Mouse (Mus musculus) kidney, embryonic 14.5 days (tissue): ENCODE results near the gene Magee2. TPM values are rescaled to one million over a fixed set of nuclear protein-coding genes. Genes with fewer than 3 reads are reported as not detected.
"Not testable (repeated sequence)": the region's sequence is repeated elsewhere in the genome, so short reads cannot be mapped to it uniquely, and the experiment has no call there.

Source experiments
- ATAC-seq: fragments of 200-750 bp; cut with Nextera tagmentation; 2 replicates; pipeline ENCODE4 v1.8.0; 2017; ENCODE audit warnings: moderate number of reproducible peaks, mild to moderate bottlenecking, moderate TSS enrichment, moderate library complexity; ENCODE audit not compliant: low FRiP score, low TSS enrichment
- H3K27ac ChIP-seq: fragments of 300-500 bp; sonication (generic); 2 replicates; pipeline ENCODE4 v1.5.1; 2014; ENCODE audit warnings: low read depth, mild to moderate bottlenecking, low read length, moderate library complexity, mixed read lengths
- H3K27me3 ChIP-seq: fragments of 300-500 bp; sonication (generic); 2 replicates; pipeline ENCODE4 v1.6.1; 2014; ENCODE audit warnings: mild to moderate bottlenecking, low read length; ENCODE audit not compliant: control insufficient read depth, insufficient read depth
- H3K36me3 ChIP-seq: fragments of 300-500 bp; sonication (generic); 2 replicates; pipeline ENCODE4 v1.6.1; 2014; ENCODE audit warnings: low read length, mixed read lengths; ENCODE audit not compliant: control insufficient read depth, insufficient read depth
- H3K4me1 ChIP-seq: fragments of 300-500 bp; sonication (generic); 2 replicates; pipeline ENCODE4 v1.6.1; 2014; ENCODE audit warnings: low read length, mixed read lengths; ENCODE audit not compliant: control insufficient read depth, insufficient read depth
- H3K4me2 ChIP-seq: fragments of 300-500 bp; sonication (generic); replicated peaks from 2 replicates; pipeline ENCODE4 v1.6.1; 2014; ENCODE audit warnings: low read depth, mild to moderate bottlenecking, low read length
- H3K4me3 ChIP-seq: fragments of 300-500 bp; sonication (generic); 2 replicates; pipeline ENCODE4 v1.5.1; 2014; ENCODE audit warnings: mild to moderate bottlenecking, low read length
- H3K9ac ChIP-seq: fragments of 300-500 bp; sonication (generic); 2 replicates; pipeline ENCODE4 v1.6.1; 2014; ENCODE audit warnings: low read depth, mild to moderate bottlenecking, low read length, moderate library complexity
- H3K9me3 ChIP-seq: fragments of 300-500 bp; sonication (generic); 2 replicates; pipeline ENCODE4 v1.6.1; 2016; ENCODE audit warnings: low read length; ENCODE audit not compliant: control insufficient read depth
- WGBS: fragments of 180-500 bp; shearing (Covaris S2); extraction: QIAGEN DNeasy Blood & Tissue Kit; methylation state at CpG from one replicate; pipeline ENCODE4 v1.1.7; 2014; 5-methylcytosine and 5-hydroxymethylcytosine counted together
- polyA plus RNA-seq: library from polyadenylated mRNA; unstranded; fragments of >200 nt; fragmentation: Nextera tagmentation; extraction: Ambion mirVana; gene quantifications from 2 replicates; pipeline ENCODE4 v1.2.1, GENCODE M21; 2014

Magee2 gene
- polyA plus RNA-seq, result 2.7 and 3.3 TPM in 2 replicates

DNA sequence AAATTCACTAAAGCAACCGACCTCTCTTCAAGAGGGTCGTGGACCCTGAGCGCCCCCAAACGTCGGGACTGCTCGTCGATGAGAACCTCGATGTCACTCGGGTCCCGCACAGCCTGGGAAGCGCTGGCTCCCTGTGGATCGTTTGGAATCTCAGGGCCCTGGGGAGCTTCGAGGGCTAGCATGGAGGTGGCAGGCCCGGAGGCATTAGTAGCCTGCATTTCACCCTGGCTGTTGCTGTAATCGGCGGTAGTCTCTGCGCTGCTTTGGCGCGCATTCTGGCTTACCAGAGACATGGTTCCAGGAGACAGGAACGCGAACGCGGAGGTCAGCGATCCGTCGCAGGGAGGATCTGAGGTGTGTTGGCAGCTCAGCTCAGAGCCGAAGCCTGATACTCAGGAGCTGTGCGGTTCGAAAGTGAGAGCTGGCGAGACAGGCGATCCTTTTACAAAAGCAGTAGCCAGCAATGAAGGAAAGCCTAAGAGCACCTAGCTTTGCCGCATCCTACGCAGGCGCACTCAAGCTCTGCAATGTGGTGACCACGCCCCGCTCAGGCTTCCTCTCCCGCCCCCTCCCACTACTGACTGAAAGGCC is at the start of gene Magee2:
Gene Magee2 (minus strand): TSS at position 517 of the 591 bp plus-strand sequence.
- peaks cover 6% of the 10 kb centered on the region; the same call in 1 of the 2 replicates for H3K27me3 ChIP-seq
- H3K9ac ChIP-seq, result peak within 1 kb of the TSS; percentile 40; the same call in 1 of the 2 replicates
- no peak within 1 kb of the TSS for H3K27ac ChIP-seq
- 28% methylated on average over 37 of the region's 37 CpGs for WGBS
- no peaks in the 10 kb centered on the region for H3K9me3 ChIP-seq
- H3K4me3 ChIP-seq, result peak within 1 kb of the TSS; percentile 43
- ATAC-seq, result peak; percentile 91
- H3K36me3 ChIP-seq, result no peaks in the 10 kb centered on the region
- H3K4me1 ChIP-seq, result no peaks in the 10 kb centered on the region
- peak within 1 kb of the TSS; percentile 56 for H3K4me2 ChIP-seq

DNA sequence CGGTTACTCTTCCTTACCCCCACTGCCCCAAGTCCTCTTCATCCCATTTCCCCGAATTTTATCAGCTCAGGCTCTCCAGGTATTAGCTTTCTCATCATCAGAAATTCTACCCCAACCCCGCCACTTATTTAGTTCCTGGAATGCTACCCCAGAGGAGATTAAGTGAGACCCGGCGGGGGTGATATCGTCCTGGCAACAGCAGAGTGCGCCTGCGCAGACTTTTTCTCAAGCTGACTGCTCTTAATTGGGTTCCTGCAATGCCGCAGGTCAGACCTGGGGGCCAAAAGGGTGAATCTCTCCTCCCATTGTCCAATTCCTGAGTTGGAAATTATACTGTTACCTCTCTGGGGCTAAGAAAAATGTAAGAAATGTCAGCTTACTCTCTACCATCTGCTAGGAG is 3.5 kb downstream of the Magee2 start:
- no peaks in the 10 kb centered on the region for H3K36me3 ChIP-seq
- H3K9ac ChIP-seq, result no peak overlapping the region
- H3K4me3 ChIP-seq, result no peak overlapping the region
- H3K27me3 ChIP-seq, result peaks cover 5% of the 10 kb centered on the region; the same call in 1 of the 2 replicates
- H3K9me3 ChIP-seq, result no peaks in the 10 kb centered on the region
- no peaks in the 10 kb centered on the region for H3K4me1 ChIP-seq
- H3K27ac ChIP-seq, result no peak overlapping the region
- no peak for ATAC-seq
- no peak overlapping the region for H3K4me2 ChIP-seq
- WGBS, result 44% methylated on average over 9 of the region's 9 CpGs

DNA sequence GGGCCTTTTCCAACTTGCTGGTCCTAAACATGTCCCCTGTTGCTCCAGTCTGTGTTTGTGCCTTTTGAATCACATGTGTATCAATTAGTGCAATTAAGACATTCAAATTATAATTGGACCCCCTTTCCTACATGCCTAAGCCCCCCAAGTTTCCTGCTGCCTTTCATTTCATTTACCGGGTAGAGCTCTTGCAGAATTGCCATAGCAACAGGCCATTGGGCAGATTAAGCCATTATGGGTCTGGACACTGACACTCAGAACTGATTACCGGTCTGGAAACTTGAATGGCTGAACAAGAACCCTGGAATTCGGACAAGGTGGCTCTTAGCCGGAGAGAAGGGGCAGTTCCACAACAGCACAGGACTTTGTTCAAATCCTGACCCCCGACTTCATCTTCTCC is 39.5 kb downstream of the Magee2 start:
- not testable (repeated sequence) for H3K9me3 ChIP-seq, H3K4me1 ChIP-seq, H3K36me3 ChIP-seq, H3K27me3 ChIP-seq, H3K4me3 ChIP-seq, H3K27ac ChIP-seq, H3K9ac ChIP-seq, ATAC-seq, H3K4me2 ChIP-seq
- 85% methylated on average over 3 of the region's 5 CpGs for WGBS

GRCm38 (mm10) chrX:104816987-104817386 is 40.1 kb downstream of the Magee2 start:
- H3K4me2 ChIP-seq, H3K9ac ChIP-seq, H3K36me3 ChIP-seq, H3K27me3 ChIP-seq, H3K27ac ChIP-seq, ATAC-seq, H3K4me1 ChIP-seq, H3K9me3 ChIP-seq, H3K4me3 ChIP-seq: not testable (repeated sequence)
- WGBS, result 85% methylated on average over 1 of the region's 3 CpGs

GRCm38 (mm10) chrX:104813704-104814103 is 43.4 kb downstream of the Magee2 start:
- H3K27me3 ChIP-seq, H3K9me3 ChIP-seq, H3K4me2 ChIP-seq, H3K27ac ChIP-seq, ATAC-seq, H3K4me1 ChIP-seq, H3K4me3 ChIP-seq, H3K9ac ChIP-seq, H3K36me3 ChIP-seq: not testable (repeated sequence)
- 41% methylated on average over 3 of the region's 4 CpGs for WGBS

Other genes with a start within 250 kb of the Magee2 start
- 8.5 and 15.0 TPM in 2 replicates for gene Zdhhc15, start 186.2 kb downstream of the Magee2 start, polyA plus RNA-seq
- gene Pbdc1, start 222.5 kb upstream of the Magee2 start, polyA plus RNA-seq, result 56.9 and 109 TPM in 2 replicates